Mouse (Mus musculus): Measurements from ENCODE around the gene Pex19.

Gene Pex19

DNA sequence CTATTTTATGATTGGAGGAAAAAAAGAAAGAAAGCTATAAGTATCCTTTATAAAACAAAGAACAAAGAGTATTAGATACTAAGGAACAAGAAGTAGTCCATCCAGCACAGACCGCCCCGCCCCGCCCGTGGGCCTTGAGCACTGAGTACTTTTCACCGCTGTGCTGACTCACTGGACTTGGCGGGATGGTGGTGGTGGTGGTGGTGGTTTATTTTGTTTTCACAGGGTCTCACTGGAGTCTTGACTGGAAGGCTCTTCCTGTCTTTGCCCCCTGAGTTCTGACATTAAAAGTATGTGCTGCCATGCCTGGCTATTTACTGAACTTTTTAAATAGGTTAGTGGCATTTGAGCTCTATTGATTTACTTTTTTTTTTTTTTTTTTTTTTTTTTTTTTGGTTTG, 56.5 kb downstream of the Pex19 start:
- no peak for DNase-seq (ENCODE audit: low spot score in 2 of 2)

DNA sequence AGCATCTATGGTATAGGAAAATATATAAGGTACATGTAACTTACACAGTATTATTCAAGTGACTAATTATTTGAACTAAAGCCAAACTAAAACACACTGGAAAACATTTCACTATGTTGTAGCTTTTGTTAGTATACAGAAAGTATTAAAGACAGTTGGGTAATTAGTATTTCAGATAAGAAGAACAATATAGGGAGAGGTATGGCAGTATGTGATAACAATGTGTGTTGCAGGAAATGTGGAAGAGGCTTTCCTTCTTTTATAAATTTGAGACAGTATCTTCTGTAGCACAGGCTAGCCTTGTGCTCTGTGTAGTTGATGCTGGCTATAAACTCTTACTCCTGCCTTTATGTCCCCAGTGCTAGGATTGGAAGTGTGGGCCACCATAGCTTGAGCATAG, 57.4 kb downstream of the Pex19 start:
- no peak for DNase-seq (ENCODE audit: low spot score in 2 of 2)

All from left cerebral cortex, adult 9 months (tissue).